Mouse (Mus musculus) heart, adult 2 months (tissue): ENCODE measurements at regions not wholly inside any gene's neighbourhood (a gene's known extent, or its start where the extent isn't known, plus 50 kb on each side); places are given as distances from the start of the nearest gene placed in this dataset.

Experiments
- CTCF ChIP-seq: fragments of 200-600 bp; IDR thresholded peaks from 2 replicates; pipeline ENCODE4 v1.8.1; 2022; ENCODE audit warnings: antibody characterized with exemption, mild to moderate bottlenecking, moderate library complexity
- POLR2A ChIP-seq: fragments of 200-500 bp; IDR thresholded peaks from 2 replicates; pipeline ENCODE4 v1.6.1; 2011; ENCODE audit warnings: mild to moderate bottlenecking, low read depth, low read length, control low read depth; ENCODE audit not compliant: insufficient read depth

DNA sequence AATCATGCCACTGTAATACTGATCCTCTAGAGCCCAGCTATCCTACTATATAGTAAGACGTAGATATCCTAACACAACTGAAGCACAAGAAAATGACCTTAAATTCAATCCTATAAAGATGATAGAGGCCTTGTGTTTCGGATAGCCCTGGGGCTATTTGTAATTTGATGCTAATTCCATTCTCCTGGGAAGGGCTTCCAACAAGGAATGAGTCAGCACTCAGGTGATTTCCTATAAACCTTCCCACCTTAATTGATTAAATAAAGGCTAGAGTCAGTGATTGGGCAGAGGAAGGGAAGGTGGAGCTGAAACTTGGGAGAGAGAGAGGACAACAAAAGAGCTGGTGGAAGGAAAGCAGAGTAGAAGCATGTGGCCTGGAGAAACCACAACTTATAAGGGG, 86.0 kb downstream of the Ccng2 start:
- TF ChIP-seq CTCF (no peak), POLR2A (no peak)
